Mouse (Mus musculus) neural tube, embryonic 10.5 days (tissue): Measurements from ENCODE around the gene Klrb1f.
"Not testable (repeated sequence)": the region's sequence is repeated elsewhere in the genome, so short reads cannot be mapped to it uniquely, and the experiment has no call there.

Experiments used
- DNase-seq: peaks from one replicate; pipeline ENCODE4 v3.0.0-alpha.2; 2017; ENCODE audit warnings: low spot score; ENCODE audit errors: extremely low spot score

Klrb1f gene

GRCm38 (mm10) chr6:129045601-129046000 is at the start of gene Klrb1f:
Klrb1f (plus strand) TSS chr6:129045901.
- DNase-seq: no peak

GRCm38 (mm10) chr6:128996054-128996767 is 49.5 kb upstream of the Klrb1f start:
- no peak for DNase-seq

GRCm38 (mm10) chr6:128996768-128997442 is 48.8 kb upstream of the Klrb1f start:
- DNase-seq: no peak

GRCm38 (mm10) chr6:129001392-129001791 is 44.3 kb upstream of the Klrb1f start:
- DNase-seq: no peak

GRCm38 (mm10) chr6:129008552-129008951 is 37.1 kb upstream of the Klrb1f start:
- no peak for DNase-seq

- DNase-seq: not testable (repeated sequence)
Observed at GRCm38 (mm10) chr6:129009846-129010504, 35.7 kb upstream of the Klrb1f start.

GRCm38 (mm10) chr6:129010505-129010873 is 35.2 kb upstream of the Klrb1f start:
- DNase-seq: no peak

GRCm38 (mm10) chr6:129012012-129012411 is 33.7 kb upstream of the Klrb1f start:
- DNase-seq: not testable (repeated sequence)

GRCm38 (mm10) chr6:129012966-129013365 is 32.7 kb upstream of the Klrb1f start:
- no peak for DNase-seq

- no peak for DNase-seq
Observed at GRCm38 (mm10) chr6:129013762-129014276, 31.9 kb upstream of the Klrb1f start.

- no peak for DNase-seq
Observed at GRCm38 (mm10) chr6:129014399-129014798, 31.3 kb upstream of the Klrb1f start.

GRCm38 (mm10) chr6:129027451-129028248 is 18.1 kb upstream of the Klrb1f start:
- no peak for DNase-seq

- DNase-seq: no peak
Observed at GRCm38 (mm10) chr6:129030175-129030824, 15.4 kb upstream of the Klrb1f start.

- no peak for DNase-seq
Observed at GRCm38 (mm10) chr6:129030964-129031363, 14.7 kb upstream of the Klrb1f start.

- DNase-seq: no peak
Observed at GRCm38 (mm10) chr6:129033397-129033796, 12.3 kb upstream of the Klrb1f start.

- no peak for DNase-seq
Observed at GRCm38 (mm10) chr6:129035017-129035416, 10.7 kb upstream of the Klrb1f start.

GRCm38 (mm10) chr6:129036326-129036725 is 9.4 kb upstream of the Klrb1f start:
- no peak for DNase-seq

GRCm38 (mm10) chr6:129036890-129037463 is 8.7 kb upstream of the Klrb1f start:
- DNase-seq: no peak

GRCm38 (mm10) chr6:129041470-129041869 is 4.2 kb upstream of the Klrb1f start:
- no peak for DNase-seq

GRCm38 (mm10) chr6:129042470-129042869 is 3.2 kb upstream of the Klrb1f start:
- no peak for DNase-seq
